Comparison of ENCODE assay signal across 8 mouse cellular contexts in genomic region chr11:96822675-96823470, GRCm38 (mm10). TPM values are rescaled to one million over a fixed set of nuclear protein-coding genes. Genes with fewer than 3 reads are reported as not detected.
DNase-seq lines count a peak whose midpoint lies in the region; TF ChIP-seq lines count a peak whose summit lies in the region.

No protein-coding gene starts in this region.

- no peak for DNase-seq in testis, postnatal 10 days (ENCODE audit: low spot score)
- no peak for DNase-seq in embryonic facial prominence, embryonic 10.5 days (ENCODE audit: low spot score)
- DNase-seq in induced T-regulatory cell, adult 2 months (ENCODE audit: low read depth), result peak; percentile 76
- peak; percentile 32 for DNase-seq in lung, postnatal 25 days (ENCODE audit: low spot score)
- no peak for DNase-seq in ovary, adult 18-20 months (ENCODE audit: low spot score)
- DNase-seq in ovary, postnatal 10 days (ENCODE audit: low spot score), result no peak
- DNase-seq in ovary, postnatal 36 days (ENCODE audit: low spot score), result no peak

- no peak overlapping the region for H3K27ac ChIP-seq in testis, adult 2 months (ENCODE audit: control insufficient read depth, insufficient read depth, low read depth, low read length)
- H3K27ac ChIP-seq in embryonic facial prominence, embryonic 10.5 days (replicated peaks), result peak overlapping the region; percentile 85; the same call in 1 of the 2 replicates

- TF ChIP-seq POLR2A in testis, adult 2 months (IDR thresholded peaks at IDR 0.05; ENCODE audit: control insufficient read depth, low read depth, low read length), result no peak

- H3K27me3 ChIP-seq in testis, adult 2 months (ENCODE audit: control insufficient read depth, insufficient read depth, low read length), result no peaks in the 10 kb centered on the region
- H3K27me3 ChIP-seq in embryonic facial prominence, embryonic 10.5 days (replicated peaks; ENCODE audit: low read depth, poor library complexity, severe bottlenecking), result no peaks in the 10 kb centered on the region

- H3K4me1 ChIP-seq in testis, adult 2 months (ENCODE audit: control insufficient read depth, insufficient read depth, low read length), result peaks cover 26% of the 10 kb centered on the region
- H3K4me1 ChIP-seq in embryonic facial prominence, embryonic 10.5 days, result peaks cover 54% of the 10 kb centered on the region

- H3K4me3 ChIP-seq in testis, adult 2 months (ENCODE audit: control insufficient read depth, low read depth, low read length), result peak overlapping the region; percentile 81
- peak overlapping the region; percentile 69 for H3K4me3 ChIP-seq in embryonic facial prominence, embryonic 10.5 days

- TF ChIP-seq CTCF in testis, adult 2 months (IDR thresholded peaks at IDR 0.05; ENCODE audit: control insufficient read depth, insufficient read depth, insufficient replicate concordance, low read depth, low read length), result no peak

- no peaks in the 10 kb centered on the region for H3K9me3 ChIP-seq in embryonic facial prominence, embryonic 10.5 days

- WGBS in embryonic facial prominence, embryonic 10.5 days, result 40% methylated on average over 4 of the region's 4 CpGs

- H3K36me3 ChIP-seq in testis, adult 2 months (ENCODE audit: control insufficient read depth, insufficient read depth, low read length), result peaks cover 9% of the 10 kb centered on the region
- H3K36me3 ChIP-seq in embryonic facial prominence, embryonic 10.5 days (replicated peaks), result peaks cover 89% of the 10 kb centered on the region

RNA-seq across cellular contexts. Expression of gene Nfe2l1, which starts 6.9 kb away (rescaled TPM):
- 46.7 and 59.1 TPM in 2 replicates for polyA plus RNA-seq in testis, adult 2 months (2012; rRNA removed)
- 65.4 and 69.9 TPM in 2 replicates for polyA plus RNA-seq in embryonic facial prominence, embryonic 10.5 days (2016; fragmentation: Nextera tagmentation; extraction: Ambion mirVana)

RNA-seq across cellular contexts. Expression of gene Copz2, which starts 26.8 kb away (rescaled TPM):
- polyA plus RNA-seq in testis, adult 2 months (2012; rRNA removed), result 5.3 and 6.7 TPM in 2 replicates
- 36.2 and 37.4 TPM in 2 replicates for polyA plus RNA-seq in embryonic facial prominence, embryonic 10.5 days (2016; fragmentation: Nextera tagmentation; extraction: Ambion mirVana)

RNA-seq across cellular contexts. Expression of gene Cbx1, which starts 33.9 kb away (rescaled TPM):
- 15.4 and 16.6 TPM in 2 replicates for polyA plus RNA-seq in testis, adult 2 months (2012; rRNA removed)
- polyA plus RNA-seq in embryonic facial prominence, embryonic 10.5 days (2016; fragmentation: Nextera tagmentation; extraction: Ambion mirVana), result 201 and 213 TPM in 2 replicates

RNA-seq across cellular contexts. Expression of gene Snx11, which starts 45.5 kb away (rescaled TPM):
- polyA plus RNA-seq in testis, adult 2 months (2012; rRNA removed), result 15.2 and 16.8 TPM in 2 replicates
- 22.4 and 25.5 TPM in 2 replicates for polyA plus RNA-seq in embryonic facial prominence, embryonic 10.5 days (2016; fragmentation: Nextera tagmentation; extraction: Ambion mirVana)

Comparison
In these comparisons a context has a peak if more than half of its experiments do, and no peak if none do; other contexts are left out.
1. DNase-seq: peak in induced T-regulatory cell, adult 2 months (single experiment) and lung, postnatal 25 days (single experiment); none in testis, postnatal 10 days (single experiment), embryonic facial prominence, embryonic 10.5 days (single experiment), ovary, adult 18-20 months (single experiment), ovary, postnatal 10 days (single experiment) and ovary, postnatal 36 days (single experiment).
2. RNA of gene Cbx1, which starts 33.9 kb away (polyA plus RNA-seq): 201 to 213 TPM in embryonic facial prominence, embryonic 10.5 days; 15.4 to 16.6 TPM in testis, adult 2 months; every median in the first group is over 10 times any median in the second.